Mouse (Mus musculus) naive thymus-derived CD4-positive, alpha-beta T cell, adult 2 months (primary cell): ENCODE measurements around the gene Stat6.
"Not testable (repeated sequence)": the region's sequence is repeated elsewhere in the genome, so short reads cannot be mapped to it uniquely, and the experiment has no call there.

Experiments used
- DNase-seq: peaks from one replicate; pipeline ENCODE4 v3.0.0-alpha.2; 2011; ENCODE audit warnings: low read depth

Gene Stat6

GRCm38 (mm10) chr10:127652906-127653638 lies 10.3 kb downstream of the Stat6 start:
- DNase-seq = no peak

DNA sequence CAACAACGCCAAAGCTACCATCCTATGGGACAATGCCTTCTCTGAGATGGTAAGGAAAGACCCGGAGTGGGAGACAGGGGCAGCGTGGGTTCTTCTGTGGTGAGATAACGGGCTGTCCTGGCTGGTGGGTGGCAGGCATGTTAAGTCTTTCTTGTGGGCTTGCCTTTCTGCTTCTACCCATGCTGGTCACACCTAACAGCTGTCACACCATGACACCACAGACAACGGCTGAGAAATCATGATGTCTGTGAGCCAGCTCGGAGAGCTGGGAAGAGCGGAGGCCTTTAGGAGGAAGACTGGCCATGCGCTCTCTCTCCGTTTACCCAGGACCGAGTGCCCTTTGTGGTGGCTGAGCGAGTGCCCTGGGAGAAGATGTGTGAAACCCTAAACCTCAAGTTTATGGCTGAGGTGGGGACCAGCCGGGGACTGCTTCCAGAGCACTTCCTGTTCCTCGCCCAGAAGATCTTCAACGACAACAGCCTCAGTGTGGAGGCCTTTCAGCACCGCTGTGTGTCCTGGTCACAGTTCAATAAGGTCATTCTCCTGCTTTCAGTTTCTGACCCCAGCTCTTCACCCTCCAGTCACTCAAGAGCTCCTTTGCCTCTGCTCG lies 12.3 kb downstream of the Stat6 start:
- DNase-seq = no peak

DNA sequence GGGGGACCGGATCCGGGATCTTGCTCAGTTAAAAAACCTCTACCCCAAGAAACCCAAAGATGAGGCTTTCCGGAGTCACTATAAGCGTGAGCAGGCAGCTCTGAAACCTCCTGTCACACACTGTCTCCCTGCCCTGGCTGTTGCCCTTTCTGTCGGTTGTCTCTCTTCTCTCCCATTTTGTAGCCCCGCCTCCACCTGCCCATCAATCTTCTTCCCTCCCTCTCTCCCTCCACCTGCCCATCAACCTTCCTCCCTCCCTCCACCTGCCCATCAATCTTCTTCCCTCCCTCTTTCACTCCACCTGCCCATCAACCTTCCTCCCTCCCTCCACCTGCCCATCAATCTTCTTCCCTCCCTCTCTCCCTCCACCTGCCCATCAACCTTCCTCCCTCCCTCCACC lies 14.8 kb downstream of the Stat6 start:
- not testable (repeated sequence) for DNase-seq

GRCm38 (mm10) chr10:127658076-127658475 lies 15.3 kb downstream of the Stat6 start:
- no peak for DNase-seq

DNA sequence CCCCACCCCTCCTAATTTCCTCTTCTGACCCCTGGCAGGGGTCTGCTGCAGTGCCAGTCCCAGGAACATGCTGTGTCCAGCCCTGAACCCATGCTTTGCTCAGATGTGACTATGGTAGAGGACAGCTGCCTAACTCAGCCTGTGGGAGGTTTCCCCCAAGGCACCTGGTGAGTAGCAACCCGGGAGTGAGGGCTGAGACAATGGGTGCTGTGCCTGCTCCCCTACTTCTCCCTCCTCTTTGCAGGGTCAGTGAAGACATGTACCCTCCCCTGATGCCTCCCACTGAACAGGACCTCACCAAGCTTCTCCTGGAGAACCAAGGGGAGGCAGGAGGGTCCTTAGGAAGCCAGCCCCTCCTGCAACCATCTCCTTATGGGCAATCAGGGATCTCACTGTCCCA lies 16.8 kb downstream of the Stat6 start:
- DNase-seq = no peak

GRCm38 (mm10) chr10:127661291-127661914 lies 18.6 kb downstream of the Stat6 start:
- DNase-seq = no peak

- DNase-seq = peak; percentile 85
Observed at GRCm38 (mm10) chr10:127661915-127662663, 19.3 kb downstream of the Stat6 start.

GRCm38 (mm10) chr10:127662666-127663253 lies 20.0 kb downstream of the Stat6 start:
- peak; percentile 57 for DNase-seq

GRCm38 (mm10) chr10:127663590-127663989 lies 20.8 kb downstream of the Stat6 start:
- no peak for DNase-seq

- no peak for DNase-seq
Observed at GRCm38 (mm10) chr10:127664166-127664565, 21.4 kb downstream of the Stat6 start.

- DNase-seq = no peak
Observed at GRCm38 (mm10) chr10:127664891-127665290, 22.1 kb downstream of the Stat6 start.

DNA sequence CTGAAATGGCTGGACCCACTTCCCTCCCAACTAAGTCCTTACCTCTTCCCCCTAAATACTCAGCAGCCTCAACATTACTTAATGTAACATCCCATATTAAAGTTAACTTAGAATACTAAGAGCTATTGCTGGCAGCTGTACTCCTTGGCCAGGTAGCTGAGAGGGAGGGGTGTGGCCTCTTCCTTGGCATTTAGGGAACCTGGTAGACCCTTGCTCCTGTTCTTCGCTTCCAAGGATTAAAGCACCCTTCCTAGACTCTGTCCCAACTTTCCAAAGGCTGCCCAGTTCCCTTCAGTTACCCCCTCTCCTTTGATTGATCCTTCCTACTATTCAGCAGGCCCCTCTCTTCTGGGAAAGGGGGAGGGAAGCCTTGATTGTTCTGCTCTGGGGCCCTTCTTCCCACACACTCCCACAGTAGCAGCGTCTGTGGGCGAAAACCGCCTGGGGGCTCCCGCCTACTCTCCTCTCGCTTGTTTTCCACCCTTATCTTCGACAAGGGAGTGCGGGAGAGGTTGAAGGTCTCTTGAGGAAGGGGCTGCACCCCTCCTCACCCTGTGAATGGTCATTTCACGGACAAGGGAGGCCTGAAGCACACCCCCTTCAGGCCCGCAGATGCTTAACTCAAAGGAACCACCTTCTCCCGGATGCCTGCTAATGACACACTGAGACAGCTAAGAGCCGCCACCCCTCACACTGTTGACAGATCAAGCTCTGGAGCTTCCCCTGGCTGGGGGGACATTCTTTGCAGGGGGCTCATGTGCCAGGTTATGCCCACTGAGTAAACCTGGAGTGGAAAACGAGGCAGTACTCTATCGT lies 22.8 kb downstream of the Stat6 start:
- peak; percentile 65 for DNase-seq

DNA sequence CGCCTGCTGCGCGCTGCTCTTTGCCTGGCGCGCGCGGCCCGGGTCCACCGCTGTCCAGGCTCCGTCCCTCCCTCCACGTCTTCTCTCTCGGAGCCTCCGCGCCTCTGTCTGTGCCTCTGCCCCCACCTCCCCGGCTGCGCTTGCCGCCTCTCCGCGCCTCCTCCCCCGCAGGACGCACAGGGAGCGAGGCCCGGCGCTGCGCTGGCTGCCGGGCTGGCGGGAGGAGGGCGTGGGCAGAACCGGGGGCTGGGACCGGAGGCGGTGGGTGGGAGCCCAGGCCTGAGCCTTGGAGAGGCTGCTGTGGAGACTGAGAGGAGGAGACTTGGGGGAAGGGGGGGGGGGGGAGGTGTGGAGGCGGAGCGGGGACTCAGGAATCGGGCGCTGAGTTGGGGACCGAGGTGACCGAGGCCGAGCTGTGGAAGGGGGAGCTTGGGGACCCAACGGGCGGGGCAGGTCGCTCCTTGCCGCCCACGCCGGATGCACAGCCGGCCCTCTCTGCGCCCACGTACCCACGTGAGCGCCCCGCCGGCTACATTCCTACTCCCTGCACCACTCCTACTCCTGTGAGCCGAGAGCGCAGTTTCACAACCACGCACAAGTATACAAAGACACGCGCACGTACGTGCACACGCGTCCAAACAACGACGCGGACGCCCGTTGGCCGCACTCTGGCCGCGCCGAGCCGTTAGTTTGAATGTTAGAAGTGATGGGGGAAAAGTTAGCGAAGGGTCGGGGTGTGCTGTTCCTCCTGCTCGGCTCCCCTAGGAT lies 23.9 kb downstream of the Stat6 start, which contains the start of gene Nemp1:
Gene Nemp1 (plus strand): TSS at position 401 of the 768 bp plus-strand sequence.
- peak; percentile 82 for DNase-seq

- peak; percentile 85 for DNase-seq
Observed at GRCm38 (mm10) chr10:127667269-127668092, 24.7 kb downstream of the Stat6 start.

- peak; percentile 88 for DNase-seq
Observed at GRCm38 (mm10) chr10:127668093-127669050, 25.6 kb downstream of the Stat6 start, which contains the start of gene Nab2. Nab2 (minus strand) TSS chr10:127668568.

- DNase-seq = no peak
Observed at GRCm38 (mm10) chr10:127669170-127669569, 26.4 kb downstream of the Stat6 start.

- DNase-seq = peak; percentile 50
Observed at GRCm38 (mm10) chr10:127670185-127670584, 27.4 kb downstream of the Stat6 start.

DNA sequence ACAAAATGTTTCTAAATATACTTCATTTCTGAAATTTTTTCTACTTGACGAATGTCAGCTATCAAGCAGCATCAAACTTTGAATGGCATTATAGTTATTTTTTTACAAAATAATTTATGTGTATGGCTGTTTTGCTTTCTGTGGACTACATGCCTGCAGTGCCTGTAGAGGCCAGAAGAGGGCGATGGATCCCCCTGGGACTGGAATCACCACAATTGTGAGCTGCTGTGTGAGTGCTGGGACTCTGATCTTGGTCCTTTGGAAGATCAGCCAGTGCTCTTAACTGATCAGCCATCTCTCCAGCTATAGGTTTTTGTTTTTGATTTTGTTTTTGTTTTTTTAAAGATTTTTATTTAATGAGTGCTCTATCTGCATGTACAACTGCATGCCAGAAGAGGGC lies 28.5 kb downstream of the Stat6 start:
- peak; percentile 81 for DNase-seq
